Mouse (Mus musculus): ENCODE results near the gene Prss29. TPM values are rescaled to one million over a fixed set of nuclear protein-coding genes. Genes with fewer than 3 reads are reported as not detected.
A peak's percentile ranks its signal among the peaks of the same experiment; 100 is the strongest.

Prss29 gene
- polyA plus RNA-seq, 1 experiment = not detected

GRCm38 (mm10) chr17:25340003-25340402 is 21.5 kb downstream of the Prss29 start:
- DNase-seq (ENCODE audit: extremely low spot score in 1 of 2, low spot score in 1 of 2) = no peak

GRCm38 (mm10) chr17:25341490-25341889 is 23.0 kb downstream of the Prss29 start:
- DNase-seq (ENCODE audit: extremely low spot score in 1 of 2, low spot score in 1 of 2) = no peak

GRCm38 (mm10) chr17:25345462-25345861 is 27.0 kb downstream of the Prss29 start, which contains the start of gene Tpsab1:
Gene Tpsab1, minus strand, starts transcription at chr17:25345562.
- no peak for DNase-seq (ENCODE audit: extremely low spot score in 1 of 2, low spot score in 1 of 2)

GRCm38 (mm10) chr17:25361291-25361690 is 42.8 kb downstream of the Prss29 start:
- no peak for DNase-seq (ENCODE audit: extremely low spot score in 1 of 2, low spot score in 1 of 2)

- DNase-seq (ENCODE audit: extremely low spot score in 1 of 2, low spot score in 1 of 2) = peak in 1 of 2 experiments; percentile 74
Measured at GRCm38 (mm10) chr17:25363726-25364125, 45.3 kb downstream of the Prss29 start.

- no peak for DNase-seq (ENCODE audit: extremely low spot score in 1 of 2, low spot score in 1 of 2)
Measured at GRCm38 (mm10) chr17:25366005-25366404, 47.6 kb downstream of the Prss29 start, which contains the start of gene Tpsb2. Gene Tpsb2, plus strand, starts transcription at chr17:25366305.

- no peak for DNase-seq (ENCODE audit: extremely low spot score in 1 of 2, low spot score in 1 of 2)
Measured at GRCm38 (mm10) chr17:25368973-25369372, 50.5 kb downstream of the Prss29 start, which contains the start of gene Tpsg1. Gene Tpsg1, plus strand, starts transcription at chr17:25369273.

Other genes with a start within 250 kb of the Prss29 start
- gene Tmem204, start 235.1 kb upstream of the Prss29 start, polyA plus RNA-seq (2012; rRNA removed) = 16.2 and 16.3 TPM in 2 replicates
- 19.0 and 27.2 TPM in 2 replicates for gene Telo2, start 202.7 kb upstream of the Prss29 start, polyA plus RNA-seq (2012; rRNA removed)
- gene Ptx4, start 197.9 kb upstream of the Prss29 start, polyA plus RNA-seq (2012; rRNA removed) = 0.08 and 0.16 TPM in 2 replicates
- gene Clcn7, start 185.3 kb upstream of the Prss29 start, polyA plus RNA-seq (2012; rRNA removed) = 45.6 and 51.4 TPM in 2 replicates
- gene Ccdc154, start 156.2 kb upstream of the Prss29 start, polyA plus RNA-seq (2012; rRNA removed) = 0.04 TPM in 1 of 2 replicates, not detected in the other
- gene Gm38655, start 143.2 kb upstream of the Prss29 start, polyA plus RNA-seq (2012; rRNA removed) = not detected in 2 replicates
- 21.9 and 23.4 TPM in 2 replicates for gene BC003965, start 134.1 kb upstream of the Prss29 start, polyA plus RNA-seq (2012; rRNA removed)
- gene Unkl, start 130.3 kb upstream of the Prss29 start, polyA plus RNA-seq (2012; rRNA removed) = 41.1 and 42.1 TPM in 2 replicates
- 126 and 128 TPM in 2 replicates for gene Gnptg, start 78.5 kb upstream of the Prss29 start, polyA plus RNA-seq (2012; rRNA removed)
- gene Tsr3, start 78.5 kb upstream of the Prss29 start, polyA plus RNA-seq (2012; rRNA removed) = 33.9 and 41.4 TPM in 2 replicates
- gene Baiap3, start 62.3 kb upstream of the Prss29 start, polyA plus RNA-seq (2012; rRNA removed) = 12.5 and 18.6 TPM in 2 replicates
- 265 and 295 TPM in 2 replicates for gene Ube2i, start 44.0 kb upstream of the Prss29 start, polyA plus RNA-seq (2012; rRNA removed)
- not detected in 2 replicates for gene Prss34, start 20.3 kb upstream of the Prss29 start, polyA plus RNA-seq (2012; rRNA removed)
- gene Prss28, start 10.0 kb upstream of the Prss29 start, polyA plus RNA-seq (2012; rRNA removed) = not detected in 2 replicates
- not detected in 2 replicates for gene Tpsab1, start 26.9 kb downstream of the Prss29 start, polyA plus RNA-seq (2012; rRNA removed)
- not detected in 2 replicates for gene Tpsb2, start 47.7 kb downstream of the Prss29 start, polyA plus RNA-seq (2012; rRNA removed)
- gene Tpsg1, start 50.6 kb downstream of the Prss29 start, polyA plus RNA-seq (2012; rRNA removed) = not detected in 2 replicates
- 72.9 and 77.0 TPM in 2 replicates for gene Cacna1h, start 115.1 kb downstream of the Prss29 start, polyA plus RNA-seq (2012; rRNA removed)
- 0.61 and 1.1 TPM in 2 replicates for gene Tekt4, start 136.0 kb downstream of the Prss29 start, polyA plus RNA-seq (2012; rRNA removed)
- gene Sstr5, start 178.6 kb downstream of the Prss29 start, polyA plus RNA-seq (2012; rRNA removed) = 0.08 and 0.11 TPM in 2 replicates